Mouse (Mus musculus) limb, embryonic 13.5 days (tissue): ENCODE results near the gene Vsx1. TPM values are rescaled to one million over a fixed set of nuclear protein-coding genes. Genes with fewer than 3 reads are reported as not detected.

Experiments used
- ATAC-seq: fragments of 200-750 bp; cut with Nextera tagmentation; 2 replicates; pipeline ENCODE4 v1.8.0; 2017; ENCODE audit warnings: low read depth, moderate number of reproducible peaks, moderate TSS enrichment; ENCODE audit not compliant: low FRiP score
- H3K27ac ChIP-seq: fragments of 300-500 bp; sonication (generic); 2 replicates; pipeline ENCODE4 v1.5.1; 2015; ENCODE audit warnings: inconsistent platforms, mild to moderate bottlenecking, moderate library complexity
- H3K27me3 ChIP-seq: fragments of 300-500 bp; sonication (generic); 2 replicates; pipeline ENCODE4 v1.6.1; 2015; ENCODE audit warnings: mild to moderate bottlenecking, inconsistent platforms
- H3K36me3 ChIP-seq: fragments of 300-500 bp; sonication (generic); 2 replicates; pipeline ENCODE4 v1.6.1; 2015; ENCODE audit warnings: inconsistent platforms, mild to moderate bottlenecking, moderate library complexity
- H3K4me1 ChIP-seq: fragments of 300-500 bp; sonication (generic); 2 replicates; pipeline ENCODE4 v1.6.1; 2015; ENCODE audit warnings: inconsistent platforms
- H3K4me2 ChIP-seq: fragments of 300-500 bp; sonication (generic); replicated peaks from 2 replicates; pipeline ENCODE4 v1.6.1; 2015; ENCODE audit warnings: inconsistent platforms, mild to moderate bottlenecking, moderate library complexity
- H3K4me3 ChIP-seq: fragments of 300-500 bp; sonication (generic); 2 replicates; pipeline ENCODE4 v1.5.1; 2015; ENCODE audit warnings: moderate library complexity, mild to moderate bottlenecking, inconsistent platforms
- H3K9ac ChIP-seq: fragments of 300-500 bp; sonication (generic); 2 replicates; pipeline ENCODE4 v1.6.1; 2015; ENCODE audit warnings: mild to moderate bottlenecking, inconsistent platforms
- H3K9me3 ChIP-seq: fragments of 300-500 bp; sonication (generic); 2 replicates; pipeline ENCODE4 v1.6.1; 2016; ENCODE audit warnings: inconsistent platforms
- WGBS: fragments of 180-500 bp; shearing (Covaris S2); methylation state at CpG from one replicate; pipeline ENCODE4 v1.1.7; 2015; 5-methylcytosine and 5-hydroxymethylcytosine counted together
- polyA plus RNA-seq: library from polyadenylated mRNA; unstranded; fragments of >200 nt; fragmentation: Nextera tagmentation; extraction: Ambion mirVana; gene quantifications from 2 replicates; pipeline ENCODE4 v1.2.1, GENCODE M21; 2015

Gene Vsx1
- polyA plus RNA-seq, 1 experiment from 2014 or later, result 0.04 TPM

GRCm38 (mm10) chr2:150678392-150678791, 10.8 kb downstream of the Vsx1 start:
- ATAC-seq, result no peak

DNA sequence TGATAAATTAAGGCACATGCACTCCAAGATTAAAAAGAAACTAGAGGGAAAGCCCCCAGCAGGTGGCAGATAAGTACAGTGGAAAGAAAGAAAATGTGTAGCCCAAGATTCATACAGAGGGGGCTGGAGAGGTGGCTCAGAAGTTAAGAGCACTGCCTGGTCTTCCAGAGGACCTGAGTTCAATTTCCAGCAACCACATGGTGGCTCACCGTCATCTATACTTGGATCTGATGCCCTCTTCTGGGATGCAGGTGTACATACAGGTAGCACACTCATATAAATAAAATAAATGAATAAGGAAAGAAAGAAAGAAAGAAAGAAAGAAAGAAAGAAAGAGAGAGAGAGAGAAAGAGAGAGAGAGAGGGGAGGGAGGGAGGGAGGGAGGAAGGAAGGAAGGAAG, 13.6 kb downstream of the Vsx1 start:
- no peak for ATAC-seq
- Histone ChIP-seq H3K27ac (no peak overlapping the region), H3K4me3 (no peak overlapping the region), H3K9ac (no peak overlapping the region), H3K4me1 (no peaks in the 10 kb centered on the region), H3K4me2 (no peak overlapping the region), H3K27me3 (peaks cover 3% of the 10 kb centered on the region; the same call in 1 of the 2 replicates), H3K36me3 (no peaks in the 10 kb centered on the region), H3K9me3 (no peaks in the 10 kb centered on the region)
- 21% methylated on average over 1 of the region's 1 CpGs for WGBS

More at GRCm38 (mm10) chr2:150678392-150678791, 10.8 kb downstream of the Vsx1 start:
- Histone ChIP-seq H3K9me3 (no peaks in the 10 kb centered on the region), H3K4me2 (no peak overlapping the region), H3K36me3 (no peaks in the 10 kb centered on the region), H3K27ac (no peak overlapping the region), H3K9ac (no peak overlapping the region), H3K4me3 (no peak overlapping the region), H3K4me1 (no peaks in the 10 kb centered on the region), H3K27me3 (no peaks in the 10 kb centered on the region)
- WGBS, result under 1% methylated on average over 3 of the region's 3 CpGs

- no peak overlapping the region for H3K9ac ChIP-seq
- no peaks in the 10 kb centered on the region for H3K4me1 ChIP-seq
- H3K27ac ChIP-seq, result no peak overlapping the region
- no peak overlapping the region for H3K4me3 ChIP-seq
- no peak overlapping the region for H3K4me2 ChIP-seq
- peaks cover 4% of the 10 kb centered on the region for H3K27me3 ChIP-seq
- WGBS, result 4% methylated on average over 2 of the region's 2 CpGs
- no peaks in the 10 kb centered on the region for H3K9me3 ChIP-seq
- peak; percentile 68 for ATAC-seq
- no peaks in the 10 kb centered on the region for H3K36me3 ChIP-seq
These were observed 14.3 kb downstream of the Vsx1 start for GRCm38 (mm10) chr2:150674900-150675299.

- peaks cover 13% of the 10 kb centered on the region for H3K27me3 ChIP-seq
- no peaks in the 10 kb centered on the region for H3K4me1 ChIP-seq
- WGBS, result 83% methylated on average over 11 of the region's 11 CpGs
These were observed 15.2 kb downstream of the Vsx1 start for GRCm38 (mm10) chr2:150673929-150674328.

DNA sequence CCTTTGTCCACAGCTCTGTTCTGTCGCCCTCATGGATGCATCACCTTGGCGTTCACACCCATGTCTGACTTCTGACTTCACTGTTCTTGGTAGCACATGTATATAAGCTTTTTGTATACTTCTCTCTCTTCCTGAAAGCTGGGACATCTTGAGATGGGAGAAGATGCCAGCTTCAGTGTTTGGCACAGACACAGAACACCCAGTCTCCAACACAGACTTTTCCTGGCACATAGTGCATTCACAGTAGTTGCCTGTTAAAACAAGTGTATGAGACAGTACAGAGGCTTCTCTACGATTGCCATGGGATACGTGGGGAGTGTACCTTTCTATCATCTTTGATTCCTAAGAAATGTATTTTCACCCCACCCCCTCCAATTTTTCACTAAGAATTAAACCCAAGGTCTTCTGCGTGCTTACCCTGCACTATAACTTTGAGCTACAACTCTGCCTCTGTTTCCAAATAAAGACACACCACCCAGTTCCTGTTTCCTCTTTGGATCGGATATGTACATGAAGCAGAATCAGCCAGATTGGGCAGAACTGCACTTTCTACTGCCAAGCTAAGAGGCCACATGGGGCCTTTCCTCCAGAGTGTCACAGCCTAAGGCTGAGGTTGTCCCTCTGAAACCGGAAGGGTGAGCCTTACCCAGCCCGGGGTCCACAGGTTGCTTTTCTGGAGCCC, 17.4 kb downstream of the Vsx1 start:
- WGBS, result 77% methylated on average over 8 of the region's 8 CpGs
- Histone ChIP-seq H3K9me3 (no peaks in the 10 kb centered on the region), H3K27me3 (peaks cover 32% of the 10 kb centered on the region), H3K4me1 (peaks cover 13% of the 10 kb centered on the region), H3K27ac (no peak overlapping the region), H3K4me2 (no peak overlapping the region), H3K9ac (no peak overlapping the region), H3K36me3 (no peaks in the 10 kb centered on the region), H3K4me3 (no peak overlapping the region)
- no peak for ATAC-seq

More at GRCm38 (mm10) chr2:150673929-150674328, 15.2 kb downstream of the Vsx1 start:
- Histone ChIP-seq H3K9ac (no peak overlapping the region), H3K4me2 (no peak overlapping the region), H3K9me3 (no peaks in the 10 kb centered on the region), H3K36me3 (no peaks in the 10 kb centered on the region), H3K27ac (no peak overlapping the region), H3K4me3 (no peak overlapping the region)
- ATAC-seq, result no peak

DNA sequence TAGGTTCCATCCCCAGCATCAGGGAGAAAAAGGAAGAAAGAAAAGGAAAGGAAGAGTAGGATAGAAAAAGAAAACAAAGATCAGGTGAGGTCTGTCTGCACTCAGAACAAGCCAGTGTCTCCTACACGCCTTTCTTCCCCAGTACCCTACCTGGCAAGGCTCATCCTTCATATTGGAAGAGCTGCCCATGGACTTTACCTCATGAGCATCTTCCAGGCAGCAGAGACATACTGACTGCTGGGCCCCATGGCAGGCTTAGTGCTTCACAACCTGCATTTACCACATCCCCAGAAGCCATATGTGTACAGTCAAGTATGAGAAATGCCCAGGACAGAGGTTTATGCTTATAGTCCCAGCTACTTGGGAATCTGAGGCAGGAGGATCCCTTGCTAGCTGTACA, 18.2 kb downstream of the Vsx1 start:
- Histone ChIP-seq H3K27me3 (peaks cover 38% of the 10 kb centered on the region), H3K9me3 (no peaks in the 10 kb centered on the region), H3K4me3 (no peak overlapping the region), H3K4me2 (no peak overlapping the region), H3K4me1 (peaks cover 13% of the 10 kb centered on the region), H3K36me3 (no peaks in the 10 kb centered on the region), H3K9ac (no peak overlapping the region), H3K27ac (no peak overlapping the region)
- no peak for ATAC-seq
- WGBS, result 97% methylated on average over 1 of the region's 1 CpGs

GRCm38 (mm10) chr2:150669454-150670045, 19.6 kb downstream of the Vsx1 start:
- H3K9ac ChIP-seq, result no peak overlapping the region
- no peak for ATAC-seq
- no peak overlapping the region for H3K4me3 ChIP-seq
- no peaks in the 10 kb centered on the region for H3K36me3 ChIP-seq
- no peak overlapping the region for H3K27ac ChIP-seq
- no peak overlapping the region for H3K4me2 ChIP-seq
- 71% methylated on average over 2 of the region's 2 CpGs for WGBS
- no peaks in the 10 kb centered on the region for H3K9me3 ChIP-seq
- H3K4me1 ChIP-seq, result peaks cover 13% of the 10 kb centered on the region
- peaks cover 51% of the 10 kb centered on the region for H3K27me3 ChIP-seq

DNA sequence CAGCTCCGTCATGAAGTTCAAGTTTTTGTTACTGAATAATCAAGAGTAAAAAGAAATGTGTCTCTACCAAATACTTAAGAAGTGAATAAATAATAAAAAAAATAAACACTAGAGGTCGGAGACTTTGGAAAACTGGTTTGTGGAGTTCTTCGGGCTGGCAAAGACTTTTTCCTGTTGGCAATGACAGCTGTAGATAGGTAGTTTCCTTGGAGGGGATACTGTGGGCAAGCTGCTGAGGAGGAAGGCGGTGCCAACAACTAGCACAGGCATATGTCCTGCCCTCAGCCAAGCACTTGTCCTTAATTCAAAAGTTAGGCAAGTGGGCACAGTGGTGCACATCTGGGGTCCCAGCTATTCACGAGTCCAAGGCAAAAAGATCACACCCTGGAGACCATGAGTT, 20.2 kb downstream of the Vsx1 start:
- Histone ChIP-seq H3K27ac (no peak overlapping the region), H3K36me3 (no peaks in the 10 kb centered on the region), H3K9me3 (no peaks in the 10 kb centered on the region), H3K4me3 (no peak overlapping the region), H3K27me3 (peaks cover 53% of the 10 kb centered on the region), H3K9ac (no peak overlapping the region), H3K4me2 (no peak overlapping the region), H3K4me1 (peaks cover 13% of the 10 kb centered on the region)
- ATAC-seq, result no peak
- 80% methylated on average over 5 of the region's 5 CpGs for WGBS

DNA sequence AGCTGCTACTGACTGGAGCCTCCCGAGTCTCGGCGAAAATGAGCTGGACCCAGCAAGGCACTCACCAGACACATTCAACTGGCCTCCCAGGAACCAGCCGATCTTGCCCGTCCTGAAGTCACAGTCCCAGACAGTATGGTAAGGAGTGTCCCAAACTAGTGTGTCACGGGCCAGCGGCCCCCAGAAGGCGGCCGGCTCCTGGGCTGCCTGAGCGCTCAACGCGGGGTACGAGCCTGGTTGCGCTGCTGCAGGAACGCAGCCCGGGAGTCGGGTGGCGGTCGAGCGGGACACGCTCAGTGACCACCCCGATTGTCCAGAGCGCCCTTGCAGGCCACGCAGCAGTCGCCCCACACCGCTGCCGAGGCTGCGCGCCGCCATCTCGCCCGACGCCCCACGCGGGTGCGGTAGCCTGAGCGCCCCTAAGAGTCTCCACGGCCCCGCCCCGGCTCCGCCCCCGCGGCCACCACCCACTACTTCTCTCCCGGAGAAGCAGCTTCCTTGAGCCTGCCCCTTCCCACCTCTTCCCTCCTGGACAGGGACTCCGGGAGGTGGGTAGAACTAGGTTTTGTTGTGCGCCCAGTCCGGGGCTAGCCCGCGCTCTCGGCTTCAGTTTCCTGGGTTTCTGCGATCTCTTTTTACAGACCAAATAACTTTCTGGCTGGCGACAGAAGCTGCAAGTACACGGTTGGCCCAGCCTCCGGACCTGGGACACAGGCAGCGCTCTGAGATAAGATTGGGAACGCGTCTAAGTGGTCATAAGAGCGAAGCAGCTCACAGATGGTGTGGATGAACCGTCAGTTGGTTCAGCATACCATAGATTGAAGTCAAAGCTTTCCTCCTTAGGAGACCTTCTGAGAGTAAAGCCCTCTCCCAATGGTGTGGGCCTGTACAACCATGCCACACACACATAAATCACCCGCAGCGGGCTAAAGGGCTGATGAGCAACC, 21.1 kb downstream of the Vsx1 start, which contains the start of gene Acss1:
TSS of gene Acss1 (minus strand) at position 681 of the 947 bp plus-strand sequence.
- Histone ChIP-seq H3K27ac (no peak within 1 kb of the TSS), H3K36me3 (no peaks in the 10 kb centered on the region), H3K27me3 (peaks cover 53% of the 10 kb centered on the region), H3K4me1 (peaks cover 13% of the 10 kb centered on the region), H3K9ac (peak within 1 kb of the TSS; percentile 70), H3K4me3 (peak within 1 kb of the TSS; percentile 64), H3K4me2 (peak within 1 kb of the TSS; percentile 96), H3K9me3 (no peaks in the 10 kb centered on the region)
- peak; percentile 77 for ATAC-seq
- WGBS, result 2% methylated on average over 61 of the region's 61 CpGs

GRCm38 (mm10) chr2:150667065-150667819, 21.9 kb downstream of the Vsx1 start:
- no peak for ATAC-seq

DNA sequence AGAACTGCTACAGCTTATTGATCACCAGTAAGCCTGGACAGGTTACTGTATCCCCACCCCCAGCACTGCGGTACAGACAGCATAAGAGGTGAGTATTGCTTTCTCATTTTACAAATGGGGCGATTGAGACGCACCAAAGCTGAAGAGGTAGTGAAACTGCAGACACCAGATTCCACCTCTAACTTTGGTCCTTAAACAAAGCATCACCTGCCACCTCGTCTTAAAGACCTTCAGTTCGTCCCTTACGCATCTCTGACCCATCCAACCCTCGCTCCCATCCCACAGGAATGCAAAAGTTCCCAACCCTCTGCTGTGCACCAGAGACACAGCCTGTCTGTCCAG, 22.5 kb downstream of the Vsx1 start:
- Histone ChIP-seq H3K9ac (peak overlapping the region; percentile 70; the same call in 1 of the 2 replicates), H3K27ac (no peak overlapping the region), H3K27me3 (peaks cover 53% of the 10 kb centered on the region), H3K9me3 (no peaks in the 10 kb centered on the region), H3K4me1 (peaks cover 16% of the 10 kb centered on the region), H3K36me3 (no peaks in the 10 kb centered on the region), H3K4me2 (peak overlapping the region; percentile 96), H3K4me3 (peak overlapping the region; percentile 64)
- WGBS, result 50% methylated on average over 7 of the region's 7 CpGs
- no peak for ATAC-seq

More at GRCm38 (mm10) chr2:150667065-150667819, 21.9 kb downstream of the Vsx1 start:
- Histone ChIP-seq H3K4me2 (peak overlapping the region; percentile 96), H3K4me1 (peaks cover 16% of the 10 kb centered on the region), H3K9ac (peak overlapping the region; percentile 70), H3K9me3 (no peaks in the 10 kb centered on the region), H3K27ac (no peak overlapping the region), H3K36me3 (no peaks in the 10 kb centered on the region), H3K4me3 (peak overlapping the region; percentile 64), H3K27me3 (peaks cover 53% of the 10 kb centered on the region)
- 4% methylated on average over 17 of the region's 17 CpGs for WGBS
